Mouse (Mus musculus) left cerebral cortex, postnatal 25 days (tissue): ENCODE results near the gene Hnrnpf. TPM values are rescaled to one million over a fixed set of nuclear protein-coding genes. Genes with fewer than 3 reads are reported as not detected.

Experiments
- DNase-seq, 2 experiments: peaks; one replicate each; pipeline ENCODE4 v3.0.0; 2022; ENCODE audit warnings: low spot score in 2 of 2, mixed read lengths in 1 of 2
- intact Hi-C: fragments of 180-260 bp; cut with DNase I; formaldehyde crosslinking; loops from one replicate; pipeline ENCODE4 v1.15.1; 2025
- total RNA-seq, 2 experiments: library from RNA; stranded (reverse); gene quantifications; 2 replicates each; pipeline ENCODE4 v1.2.3; 2021

Gene Hnrnpf
- total RNA-seq, 2 experiments from 2014 or later, result 121 to 132 TPM

DNA sequence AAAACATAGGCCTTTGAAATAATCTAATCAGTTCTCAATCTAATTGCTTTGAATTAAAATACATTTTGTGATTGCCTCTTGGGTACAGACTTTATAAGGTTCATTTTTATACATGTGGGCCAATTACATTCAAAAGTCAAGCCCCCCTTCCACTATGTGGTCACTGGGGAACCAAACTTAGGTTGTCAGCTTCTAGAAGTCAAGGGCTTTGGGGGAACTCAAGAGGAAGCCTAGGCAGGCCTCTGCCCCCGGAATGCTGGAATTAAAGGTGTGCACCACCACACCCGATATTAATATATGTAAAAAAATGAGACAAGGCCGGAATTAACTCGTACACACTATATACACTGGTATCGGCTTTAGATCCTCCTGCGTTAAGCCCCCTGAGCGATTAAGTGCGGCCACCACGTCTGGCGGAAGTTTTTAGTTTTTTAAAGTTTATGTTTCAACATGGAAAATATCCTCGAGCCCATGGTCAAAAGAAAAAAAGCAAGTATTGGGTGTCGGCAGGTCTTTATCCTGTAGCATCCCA, 16.1 kb downstream of the Hnrnpf start:
- DNase-seq, result no peak
- intact Hi-C loops, result no loop called here

GRCm38 (mm10) chr6:117916737-117917426, 16.8 kb downstream of the Hnrnpf start:
- DNase-seq, result peak; percentile 48 to 61
- intact Hi-C loops, result loop anchor here (1.0 kb wide), 2 partner anchors 10 to 38 kb away; no protein-coding TSS in a partner anchor

GRCm38 (mm10) chr6:117917576-117917975, 17.5 kb downstream of the Hnrnpf start:
- DNase-seq, result peak; percentile 40 to 60

GRCm38 (mm10) chr6:117918043-117918442, 17.9 kb downstream of the Hnrnpf start:
- DNase-seq, result no peak
- intact Hi-C loops, result no loop called here

More at GRCm38 (mm10) chr6:117917576-117917975, 17.5 kb downstream of the Hnrnpf start:
- intact Hi-C loops, result loop anchor here (1.0 kb wide), 2 partner anchors 10 to 38 kb away; no protein-coding TSS in a partner anchor

- no peak for DNase-seq
- intact Hi-C loops, result no loop called here
Measured at GRCm38 (mm10) chr6:117920659-117921640, 20.8 kb downstream of the Hnrnpf start.

DNA sequence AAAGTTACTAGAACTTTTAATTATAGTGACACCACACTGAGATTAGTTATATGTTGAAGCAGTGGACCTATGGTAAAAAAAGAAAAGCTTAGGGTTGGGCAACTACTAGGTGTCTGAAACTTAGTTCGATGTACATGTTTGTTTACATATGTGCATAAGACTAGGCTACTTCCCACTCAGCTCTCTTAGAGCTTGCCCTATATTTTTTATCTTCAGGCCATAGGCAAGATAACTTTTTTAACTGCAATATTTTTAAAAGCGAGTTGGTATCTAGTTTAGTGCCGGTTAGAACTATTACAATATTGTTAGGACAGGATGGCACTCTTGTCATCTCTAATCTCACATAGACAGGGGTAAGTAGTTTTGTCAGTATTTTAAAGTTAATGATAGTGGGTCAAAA, 21.9 kb downstream of the Hnrnpf start:
- intact Hi-C loops, result no loop called here

GRCm38 (mm10) chr6:117926871-117927491, 26.9 kb downstream of the Hnrnpf start:
- DNase-seq, result no peak

More for the DNA sequence above, 21.9 kb downstream of the Hnrnpf start:
- no peak for DNase-seq

GRCm38 (mm10) chr6:117927955-117928354, 27.8 kb downstream of the Hnrnpf start:
- intact Hi-C loops, result no loop called here

More at GRCm38 (mm10) chr6:117926871-117927491, 26.9 kb downstream of the Hnrnpf start:
- intact Hi-C loops, result no loop called here

DNA sequence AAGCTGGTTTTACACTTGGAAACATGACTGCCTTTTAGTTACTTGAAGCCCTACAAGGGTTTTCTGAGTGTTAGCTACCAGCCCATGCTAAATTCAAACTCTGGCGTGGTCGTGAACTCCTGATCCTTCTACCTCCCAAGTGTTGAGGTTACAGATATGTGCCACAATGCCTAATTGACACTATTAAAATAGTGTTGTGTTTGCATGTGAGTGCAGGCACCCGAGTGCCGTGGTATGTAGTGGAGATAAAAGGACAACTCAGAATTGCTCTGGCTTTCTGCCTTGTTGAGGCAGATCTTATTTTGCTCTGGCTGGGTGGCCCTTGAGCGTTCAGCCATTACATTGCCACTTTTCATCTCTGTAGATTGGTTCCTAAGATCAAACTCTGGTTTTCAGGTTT, 28.6 kb downstream of the Hnrnpf start:
- DNase-seq, result no peak
- intact Hi-C loops, result no loop called here

More at GRCm38 (mm10) chr6:117927955-117928354, 27.8 kb downstream of the Hnrnpf start:
- no peak for DNase-seq

DNA sequence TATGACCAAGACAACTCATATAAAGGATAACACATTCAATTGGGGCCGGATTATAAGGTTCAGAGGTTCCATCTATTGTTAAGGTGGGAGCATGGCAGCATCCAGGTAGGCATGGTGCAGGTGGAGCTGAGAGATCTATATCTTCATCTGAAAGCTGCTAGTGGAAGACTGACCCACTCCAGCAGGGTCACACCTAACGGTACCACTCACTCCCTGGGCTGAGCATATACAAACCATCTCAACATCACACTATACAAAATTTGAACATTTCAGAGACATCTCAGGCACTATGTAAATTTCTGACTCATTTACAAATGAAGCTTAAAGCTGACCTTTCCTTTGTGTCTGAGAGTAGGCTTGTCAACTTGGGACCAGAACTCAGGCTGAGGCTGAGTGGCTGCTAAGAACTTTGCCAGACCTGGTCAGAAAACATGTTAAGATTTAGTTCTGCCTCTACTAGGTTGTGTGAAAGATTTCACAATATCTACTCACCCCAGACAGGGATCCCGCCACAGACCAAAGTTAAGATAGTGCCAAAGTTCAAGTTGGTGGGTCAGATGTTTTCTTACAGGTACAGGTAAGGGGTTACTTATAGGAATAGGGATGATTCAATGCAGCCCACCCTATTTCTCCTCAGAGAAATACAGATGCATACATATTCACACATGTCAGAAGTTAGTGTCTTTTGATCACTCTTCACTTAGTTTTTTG, 30.0 kb downstream of the Hnrnpf start:
- intact Hi-C loops, result loop anchor here (5.0 kb wide), 1 partner anchor 167 kb away; no protein-coding TSS in a partner anchor
- no peak for DNase-seq

DNA sequence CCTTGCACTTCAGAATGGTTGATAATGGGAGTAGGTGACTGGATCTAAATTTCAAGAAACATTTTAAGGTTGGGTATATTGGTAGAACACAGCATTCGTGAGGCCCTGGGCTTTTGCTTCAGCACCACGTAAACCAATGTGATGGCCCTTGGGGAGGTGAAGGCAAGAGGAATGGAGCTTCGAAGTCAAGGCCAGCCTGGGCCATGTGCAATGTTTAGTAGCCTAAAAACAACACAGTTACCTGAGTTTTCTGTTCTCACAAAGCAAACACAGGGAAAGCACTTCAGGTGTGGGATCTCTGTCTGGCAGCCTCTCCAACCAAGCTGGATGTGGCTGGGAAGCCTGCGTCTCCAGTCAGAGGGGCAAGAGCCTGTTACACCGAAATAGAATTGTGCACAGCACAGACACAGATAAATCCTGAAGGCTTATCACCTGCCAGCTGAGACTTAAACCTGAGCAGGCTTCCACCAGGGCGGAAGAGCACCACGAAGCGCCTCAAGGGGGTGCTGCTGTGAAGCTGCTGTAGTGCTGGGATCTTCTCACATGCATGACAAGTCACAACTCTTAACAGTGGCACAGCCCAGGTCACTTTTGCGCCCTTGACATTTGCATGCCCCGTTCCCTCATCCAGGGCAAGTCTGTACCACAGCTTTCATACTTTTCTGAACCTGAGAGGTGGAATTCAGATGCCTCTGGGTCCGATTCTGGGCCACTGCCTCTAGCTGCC, 32.4 kb downstream of the Hnrnpf start:
- intact Hi-C loops, result loop anchor here (5.0 kb wide), 1 partner anchor 165 kb away; no protein-coding TSS in a partner anchor

GRCm38 (mm10) chr6:117934301-117934700, 34.2 kb downstream of the Hnrnpf start:
- intact Hi-C loops, result loop anchor here (5.0 kb wide), 1 partner anchor 163 kb away; no protein-coding TSS in a partner anchor
- DNase-seq, result no peak

More for the DNA sequence above, 32.4 kb downstream of the Hnrnpf start:
- DNase-seq, result peak; percentile 27 to 36

- intact Hi-C loops, result no loop called here
- DNase-seq, result no peak
Measured at GRCm38 (mm10) chr6:117935681-117936612, 35.8 kb downstream of the Hnrnpf start.

- intact Hi-C loops, result no loop called here
- no peak for DNase-seq
Measured at GRCm38 (mm10) chr6:117937222-117937932, 37.3 kb downstream of the Hnrnpf start, which contains the start of gene Fxyd4. TSS of gene Fxyd4 (minus strand) at chr6:117937692.

DNA sequence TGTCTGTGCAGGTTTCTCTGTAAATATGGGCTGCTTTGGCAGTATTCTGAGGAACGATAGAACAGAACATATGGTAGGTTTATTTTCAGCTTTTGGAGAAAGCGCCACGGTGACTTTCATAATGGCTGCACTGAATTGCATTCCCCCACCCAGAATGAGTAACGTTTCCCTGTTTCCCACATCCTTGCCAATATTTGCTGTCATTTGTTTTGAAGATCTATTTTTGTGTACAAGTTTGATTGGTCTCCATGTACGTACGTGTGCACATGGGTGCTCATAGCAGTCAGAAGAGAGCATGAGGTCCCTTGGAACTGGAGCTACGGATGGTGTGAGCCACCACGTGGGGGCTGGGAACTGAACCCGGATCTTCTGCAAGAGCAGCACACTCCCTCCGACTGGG, 38.8 kb downstream of the Hnrnpf start:
- peak; percentile 36 to 75 for DNase-seq
- intact Hi-C loops, result no loop called here

DNA sequence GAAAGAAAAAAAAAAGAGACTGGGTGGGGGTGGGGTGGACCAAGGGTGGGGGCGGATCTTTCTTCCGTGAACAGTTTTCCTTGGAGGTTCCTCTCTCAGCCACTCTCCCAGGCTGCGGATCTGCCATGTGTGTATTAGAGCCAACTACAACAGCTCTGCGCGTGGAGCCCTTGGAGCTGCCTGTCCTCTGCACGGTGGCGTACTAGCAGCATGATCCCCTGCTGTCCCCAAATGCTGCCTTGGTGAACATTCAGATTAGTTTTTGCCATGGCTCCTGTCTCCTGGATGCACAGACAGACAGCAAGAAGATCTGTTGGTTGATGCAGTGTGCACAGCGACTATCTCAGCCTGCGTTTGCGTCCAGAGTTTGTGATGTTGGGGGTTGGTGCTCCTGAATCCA, 42.6 kb downstream of the Hnrnpf start:
- DNase-seq, result peak in 1 of 2 experiments; percentile 45
- intact Hi-C loops, result loop anchor here (5.0 kb wide), 1 partner anchor 70 kb away; the partner anchor contains the start of gene Rasgef1a
